Mouse (Mus musculus) spleen, postnatal 14 days (tissue): ENCODE measurements around the gene Pms2.

Experiments
- DNase-seq, 2 experiments: peaks; one replicate each; pipeline ENCODE4 v3.0.0; 2021 to 2022; ENCODE audit warnings: low spot score in 2 of 2

The Pms2 gene

DNA sequence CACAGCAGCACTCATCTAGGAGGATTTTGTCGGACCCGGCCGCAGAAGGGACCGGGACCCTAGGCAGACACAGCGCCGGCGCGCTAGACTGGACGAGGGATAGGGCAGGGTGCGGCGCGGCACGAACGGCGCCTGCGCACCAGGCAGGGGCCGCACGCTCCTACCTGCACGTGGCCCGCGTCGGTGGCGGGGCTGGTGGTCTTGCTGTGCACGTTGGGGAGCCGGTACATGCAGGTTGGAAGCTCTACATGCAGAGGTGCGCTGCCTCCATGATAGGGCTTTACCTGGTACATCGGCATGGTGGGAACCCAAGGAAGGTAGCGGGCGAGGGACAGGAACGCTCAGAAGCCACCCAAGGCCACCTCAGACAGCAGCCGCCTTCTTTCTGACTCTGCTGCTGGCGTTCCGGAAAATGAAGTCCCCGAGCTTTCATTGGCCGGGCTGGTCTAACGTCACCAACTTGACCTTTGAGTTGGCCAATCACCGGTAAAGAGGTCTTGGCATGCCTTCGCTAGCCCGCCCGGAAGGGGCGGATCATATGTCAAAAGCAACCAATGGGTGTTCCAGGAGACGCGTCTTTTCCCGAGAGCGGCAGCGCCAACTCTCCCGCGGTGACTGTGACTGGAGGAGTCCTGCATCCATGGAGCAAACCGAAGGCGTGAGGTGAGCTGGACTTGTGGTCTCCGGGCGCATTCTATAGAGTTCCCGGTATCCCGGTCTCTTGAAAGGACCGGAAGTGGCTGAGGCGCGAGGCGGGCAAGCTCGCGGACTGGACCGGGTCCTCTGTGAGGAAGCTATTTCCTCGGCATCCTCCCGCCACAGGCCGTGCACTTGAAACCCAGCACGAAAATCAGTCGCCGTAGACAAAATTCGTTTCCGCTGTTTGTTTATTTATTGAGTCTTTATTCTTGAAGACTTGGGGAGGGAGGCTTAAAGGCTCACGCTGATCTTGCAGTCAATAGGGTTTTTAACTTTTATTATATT is at the start of gene Pms2, which contains the start of gene Aimp2:
TSS of gene Pms2 (plus strand) at position 548 of the 984 bp plus-strand sequence.
TSS of gene Aimp2 (minus strand) at position 431 of the 984 bp plus-strand sequence.
- peak; percentile 84 to 87 for DNase-seq

- no peak for DNase-seq
These were observed 38.1 kb upstream of the Pms2 start for GRCm38 (mm10) chr5:143871547-143872169.

- no peak for DNase-seq
These were observed 35.2 kb upstream of the Pms2 start for GRCm38 (mm10) chr5:143874571-143874970.

- DNase-seq = no peak
These were observed 24.5 kb upstream of the Pms2 start for GRCm38 (mm10) chr5:143885274-143885673.

- DNase-seq = no peak
These were observed 19.0 kb upstream of the Pms2 start for GRCm38 (mm10) chr5:143890741-143891140.

GRCm38 (mm10) chr5:143892255-143892886 is 17.4 kb upstream of the Pms2 start:
- DNase-seq = no peak

DNA sequence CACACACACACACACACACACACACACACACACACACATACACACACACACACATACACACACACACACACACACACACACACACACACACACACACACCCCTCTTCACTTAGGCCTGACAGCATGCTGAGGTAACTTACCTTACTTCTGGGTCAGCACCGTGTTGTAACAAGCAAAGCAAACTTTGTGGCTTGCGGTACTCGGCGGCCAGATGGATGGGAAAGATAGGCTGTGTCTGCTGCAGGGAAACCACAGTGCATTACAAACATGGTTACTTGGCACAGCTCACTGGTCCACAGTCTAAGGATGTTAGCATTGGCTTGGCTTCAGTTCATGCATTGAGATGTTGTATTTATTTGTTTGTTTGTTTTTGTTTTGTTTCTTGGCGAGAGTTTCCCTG is 16.4 kb upstream of the Pms2 start:
- no peak for DNase-seq

DNA sequence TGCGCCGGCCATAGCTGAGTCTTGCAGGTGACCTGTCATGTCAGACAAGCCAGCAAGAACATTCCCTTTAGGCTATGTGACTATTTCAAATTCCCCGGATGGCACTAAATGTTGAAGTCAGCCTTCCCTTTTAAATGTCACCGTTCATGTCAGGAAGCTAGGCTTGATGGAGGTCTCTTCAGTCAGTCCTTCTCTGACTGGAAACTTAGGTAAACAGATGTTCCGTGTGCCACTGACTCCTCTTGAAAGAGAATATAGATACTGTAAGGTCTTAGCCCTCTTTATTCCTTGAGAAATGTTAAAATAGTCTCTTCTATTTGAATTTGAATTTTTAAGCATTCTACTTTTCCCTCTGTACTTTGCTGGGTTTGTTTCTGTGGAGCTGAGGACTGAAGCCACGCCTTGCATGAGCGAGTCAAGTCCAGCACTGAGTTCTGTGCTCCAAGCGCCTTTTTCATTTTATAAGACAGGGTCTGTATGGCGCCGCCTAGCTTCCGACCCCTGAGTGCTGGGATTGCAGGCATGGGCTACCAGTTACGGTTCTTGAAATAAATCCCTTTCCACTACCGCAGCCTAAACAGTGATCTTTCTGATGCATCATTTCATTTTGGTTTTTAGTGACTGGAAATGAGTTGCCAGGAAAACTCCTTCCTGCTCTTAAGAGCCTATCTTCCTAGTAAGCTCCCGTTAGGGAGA is 12.0 kb upstream of the Pms2 start, which contains the start of gene Ankrd61:
TSS of gene Ankrd61 (minus strand) at position 51 of the 696 bp plus-strand sequence.
- no peak for DNase-seq

- DNase-seq = no peak
These were observed 7.7 kb upstream of the Pms2 start for GRCm38 (mm10) chr5:143902111-143902510.

- DNase-seq = no peak
These were observed 6.0 kb upstream of the Pms2 start for GRCm38 (mm10) chr5:143903813-143904212.

DNA sequence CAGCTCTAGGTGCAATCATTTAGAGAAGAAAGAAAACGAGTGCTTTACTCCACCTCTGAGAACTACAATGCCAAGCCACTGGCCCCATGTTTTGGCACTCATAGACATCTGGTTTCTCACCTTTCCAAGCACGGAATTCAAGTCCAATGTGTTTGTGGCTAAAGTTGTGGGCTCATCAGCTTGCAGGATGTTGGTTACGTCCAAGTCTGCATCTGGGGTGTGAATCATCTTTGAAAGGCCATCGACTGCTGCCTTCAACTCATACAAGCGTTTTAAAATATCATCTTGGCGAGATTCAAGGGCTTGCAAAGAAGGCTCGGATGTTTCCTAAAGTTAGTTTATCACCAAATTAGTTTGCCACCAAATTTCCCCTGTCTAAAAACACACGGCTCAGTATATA is 3.3 kb upstream of the Pms2 start:
- DNase-seq = no peak

- no peak for DNase-seq
These were observed 838 bp upstream of the Pms2 start for GRCm38 (mm10) chr5:143908926-143909325.

DNA sequence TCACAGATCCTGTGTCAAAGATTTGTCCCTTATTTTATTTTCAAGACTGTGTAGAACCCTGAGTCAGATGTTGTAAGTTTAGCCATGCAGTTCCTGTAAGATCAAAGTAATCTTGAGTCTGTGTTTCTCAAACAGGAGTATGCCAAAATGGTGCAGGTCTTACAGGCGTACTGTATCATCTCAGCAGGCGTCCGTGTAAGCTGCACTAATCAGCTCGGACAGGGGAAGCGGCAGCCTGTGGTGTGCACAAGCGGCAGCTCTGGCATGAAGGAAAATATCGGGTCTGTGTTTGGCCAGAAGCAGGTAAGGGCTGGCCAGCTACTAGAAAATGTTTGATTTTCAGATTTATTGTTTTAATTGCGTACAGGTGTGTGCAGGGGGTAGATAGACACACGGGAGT is 6.5 kb downstream of the Pms2 start:
- no peak for DNase-seq

GRCm38 (mm10) chr5:143917418-143917817 is 7.7 kb downstream of the Pms2 start:
- peak; percentile 23 to 53 for DNase-seq

DNA sequence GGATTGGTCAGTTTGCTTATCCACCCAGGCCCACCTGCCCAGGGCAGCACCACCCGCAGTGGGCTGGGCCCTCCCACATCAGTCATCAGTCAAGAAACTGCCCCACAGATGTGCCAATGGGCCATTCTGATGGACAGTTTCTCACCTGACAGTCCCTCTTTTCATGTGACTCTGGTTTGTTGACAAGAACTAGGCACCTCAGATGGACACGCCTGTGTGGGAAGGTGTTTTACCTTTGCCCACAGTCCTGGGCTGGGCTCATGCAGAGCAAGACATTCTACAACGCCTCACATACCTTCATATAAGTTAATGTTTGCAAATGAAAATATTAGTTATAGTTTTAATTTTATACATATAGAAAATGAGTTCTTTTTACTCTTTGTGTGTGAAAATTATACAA is 8.4 kb downstream of the Pms2 start:
- no peak for DNase-seq

- no peak for DNase-seq
These were observed 15.2 kb downstream of the Pms2 start for GRCm38 (mm10) chr5:143924781-143925452.

DNA sequence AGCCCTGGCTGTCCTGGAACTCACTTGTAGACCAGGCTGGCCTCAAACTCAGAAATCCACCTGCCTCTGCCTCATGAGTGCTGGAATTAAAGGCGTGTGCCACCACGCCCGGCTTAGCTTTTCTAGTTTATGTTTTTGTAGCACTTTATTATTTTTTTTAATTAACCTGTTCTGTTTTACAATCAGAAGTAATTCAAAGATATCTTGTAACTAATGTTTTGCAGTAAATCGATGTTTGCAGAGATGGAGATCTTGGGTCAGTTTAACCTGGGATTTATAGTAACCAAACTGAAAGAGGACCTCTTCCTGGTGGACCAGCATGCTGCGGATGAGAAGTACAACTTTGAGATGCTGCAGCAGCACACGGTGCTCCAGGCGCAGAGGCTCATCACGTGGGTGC is 18.1 kb downstream of the Pms2 start, which contains the start of gene Gm42421:
TSS of gene Gm42421 (plus strand) at position 301 of the 400 bp plus-strand sequence.
- no peak for DNase-seq

- no peak for DNase-seq
These were observed 19.5 kb downstream of the Pms2 start for GRCm38 (mm10) chr5:143929291-143929690.

GRCm38 (mm10) chr5:143930656-143931055 is 20.9 kb downstream of the Pms2 start:
- DNase-seq = no peak

- no peak for DNase-seq
These were observed 22.3 kb downstream of the Pms2 start for GRCm38 (mm10) chr5:143931863-143932580.
